Mouse (Mus musculus): ENCODE data around the gene Ascc1. TPM values are rescaled to one million over a fixed set of nuclear protein-coding genes. Genes with fewer than 3 reads are reported as not detected.
A peak's percentile ranks its signal among the peaks of the same experiment; 100 is the strongest.

Gene Ascc1
- total RNA-seq, 2 experiments from 2014 or later, result 11.4 to 12.0 TPM

- DNase-seq, result no peak
Measured at GRCm38 (mm10) chr10:60019299-60019698, 16.7 kb downstream of the Ascc1 start.

GRCm38 (mm10) chr10:60023751-60024150 lies 21.1 kb downstream of the Ascc1 start:
- DNase-seq, result no peak

- no peak for DNase-seq
Measured at GRCm38 (mm10) chr10:60026759-60027395, 24.3 kb downstream of the Ascc1 start.

GRCm38 (mm10) chr10:60027619-60028084 lies 25.0 kb downstream of the Ascc1 start:
- DNase-seq, result no peak

GRCm38 (mm10) chr10:60028181-60028580 lies 25.6 kb downstream of the Ascc1 start:
- DNase-seq, result no peak

- DNase-seq, result no peak
Measured at GRCm38 (mm10) chr10:60028979-60029378, 26.4 kb downstream of the Ascc1 start.

GRCm38 (mm10) chr10:60029387-60029786 lies 26.8 kb downstream of the Ascc1 start:
- no peak for DNase-seq

- DNase-seq, result no peak
Measured at GRCm38 (mm10) chr10:60031562-60031961, 29.0 kb downstream of the Ascc1 start.

GRCm38 (mm10) chr10:60031985-60032384 lies 29.4 kb downstream of the Ascc1 start:
- DNase-seq, result no peak

- no peak for DNase-seq
Measured at GRCm38 (mm10) chr10:60032622-60033021, 30.0 kb downstream of the Ascc1 start.

GRCm38 (mm10) chr10:60033064-60033463 lies 30.5 kb downstream of the Ascc1 start:
- no peak for DNase-seq

GRCm38 (mm10) chr10:60034621-60035020 lies 32.0 kb downstream of the Ascc1 start:
- DNase-seq, result peak; percentile 27

- no peak for DNase-seq
Measured at GRCm38 (mm10) chr10:60035744-60036143, 33.1 kb downstream of the Ascc1 start.

GRCm38 (mm10) chr10:60042350-60042922 lies 39.8 kb downstream of the Ascc1 start:
- DNase-seq, result no peak

- peak; percentile 20 for DNase-seq
Measured at GRCm38 (mm10) chr10:60046696-60047095, 44.1 kb downstream of the Ascc1 start.

GRCm38 (mm10) chr10:60050581-60050980 lies 48.0 kb downstream of the Ascc1 start:
- no peak for DNase-seq

GRCm38 (mm10) chr10:60053073-60053472 lies 50.5 kb downstream of the Ascc1 start:
- no peak for DNase-seq

GRCm38 (mm10) chr10:60062173-60062572 lies 59.6 kb downstream of the Ascc1 start:
- no peak for DNase-seq

GRCm38 (mm10) chr10:60062931-60063330 lies 60.3 kb downstream of the Ascc1 start:
- DNase-seq, result no peak

GRCm38 (mm10) chr10:60066524-60066923 lies 63.9 kb downstream of the Ascc1 start:
- DNase-seq, result no peak

- DNase-seq, result no peak
Measured at GRCm38 (mm10) chr10:60075159-60075558, 72.6 kb downstream of the Ascc1 start.

GRCm38 (mm10) chr10:60077226-60077625 lies 74.6 kb downstream of the Ascc1 start:
- no peak for DNase-seq

- no peak for DNase-seq
Measured at GRCm38 (mm10) chr10:60077736-60078560, 75.3 kb downstream of the Ascc1 start.

All from gastrocnemius, postnatal 25 days (tissue).